Mouse (Mus musculus) lung, postnatal 0 days (tissue): ENCODE measurements around the gene Pou2f2.

Source experiments
- CTCF ChIP-seq: IDR thresholded peaks from 2 replicates; pipeline ENCODE4 v1.5.1; 2016; ENCODE audit warnings: antibody characterized with exemption, mild to moderate bottlenecking
- EP300 ChIP-seq: IDR thresholded peaks from 2 replicates; pipeline ENCODE4 v1.6.1; 2016; ENCODE audit warnings: antibody characterized with exemption, mild to moderate bottlenecking, control low read depth

- TF ChIP-seq CTCF (no peak), EP300 (no peak)
Measured at GRCm38 (mm10) chr7:25156158-25156648, 23.3 kb downstream of the Pou2f2 start.
